Mouse (Mus musculus) neural tube, postnatal 0 days (tissue): ENCODE data around the gene Polr3a. TPM values are rescaled to one million over a fixed set of nuclear protein-coding genes. Genes with fewer than 3 reads are reported as not detected.

Experiments used
- polyA plus RNA-seq: library from polyadenylated mRNA; unstranded; fragments of >200 nt; fragmentation: Nextera tagmentation; extraction: Ambion mirVana; gene quantifications from 2 replicates; pipeline ENCODE4 v1.2.1, GENCODE M21; 2015

Polr3a gene
- 15.2 and 18.0 TPM in 2 replicates for polyA plus RNA-seq

DNA sequence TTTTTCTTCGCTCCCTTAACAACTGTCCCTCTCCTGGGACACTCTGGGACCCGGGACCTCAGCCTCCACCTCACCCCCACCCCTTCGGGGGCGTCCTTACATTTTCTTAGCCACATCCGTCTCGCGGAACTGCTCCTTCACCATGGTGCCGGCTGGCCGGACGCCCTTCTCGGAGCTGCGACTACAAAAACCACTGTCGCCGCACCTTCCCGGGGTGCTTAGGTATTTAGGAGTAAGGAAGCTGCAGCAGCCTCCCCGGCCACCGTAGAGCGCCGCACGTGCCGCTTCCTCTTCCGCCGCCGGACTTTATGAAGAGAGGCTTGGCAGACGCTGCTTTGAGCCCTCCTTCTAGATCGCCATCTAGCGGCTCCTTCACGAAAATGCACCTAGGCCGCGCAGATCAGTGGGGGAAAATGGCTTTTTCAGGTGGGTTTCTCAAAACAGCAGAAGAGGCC is at the start of gene Polr3a, which contains the start of gene Rps24:
Gene Polr3a (minus strand): TSS at position 286 of the 455 bp plus-strand sequence.
Gene Rps24 (plus strand): TSS at position 353 of the 455 bp plus-strand sequence.

Other genes with a start within 250 kb of the Polr3a start
- gene Dlg5, start 241.1 kb downstream of the Polr3a start, polyA plus RNA-seq: 16.5 and 19.5 TPM in 2 replicates
- gene E330034G19Rik, start 193.8 kb downstream of the Polr3a start, polyA plus RNA-seq: 0.23 and 0.34 TPM in 2 replicates
- 757 and 851 TPM in 2 replicates for gene Rps24, start 67 bp upstream of the Polr3a start, polyA plus RNA-seq